Mouse (Mus musculus) spleen, postnatal 14 days (tissue): ENCODE results near the gene Cdkl3.

Experiments
- DNase-seq, 2 experiments: peaks; one replicate each; pipeline ENCODE4 v3.0.0; 2021 to 2022; ENCODE audit warnings: low spot score in 2 of 2

The Cdkl3 gene

DNA sequence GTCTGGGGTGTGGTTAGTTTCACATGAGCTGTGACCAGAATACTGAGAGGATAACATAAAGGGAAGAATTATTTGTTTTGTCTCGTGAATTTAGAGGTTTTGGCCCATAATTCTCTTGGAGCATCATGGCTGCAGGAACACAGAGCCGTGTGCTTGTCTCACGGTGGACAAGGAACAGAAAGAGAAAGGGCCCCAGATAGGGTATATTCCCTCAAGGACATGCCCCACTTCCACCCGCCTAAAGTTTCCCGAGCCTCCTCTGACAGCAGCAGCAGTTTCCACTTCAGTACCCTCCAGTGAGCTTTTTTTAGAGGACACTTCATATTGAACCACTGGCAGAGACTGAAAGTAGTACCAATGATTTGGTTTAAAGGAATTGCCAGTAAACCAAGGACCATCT lies 7.5 kb downstream of the Cdkl3 start:
- no peak for DNase-seq

DNA sequence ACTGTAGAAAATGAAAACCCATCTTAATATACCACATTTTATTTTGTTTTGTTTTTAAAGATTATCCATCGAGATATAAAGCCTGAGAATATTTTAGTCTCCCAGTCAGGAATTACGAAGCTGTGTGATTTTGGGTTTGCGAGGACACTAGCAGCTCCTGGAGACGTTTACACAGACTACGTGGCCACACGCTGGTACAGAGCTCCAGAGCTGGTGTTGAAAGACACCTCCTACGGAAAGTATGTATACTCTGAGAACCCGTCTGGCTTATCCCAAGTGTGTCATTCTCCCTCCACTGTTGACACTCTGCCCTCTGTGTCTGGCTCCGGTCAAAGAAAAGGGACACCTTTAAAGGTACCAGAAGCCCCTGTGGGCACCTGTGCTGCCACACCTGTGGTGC lies 14.2 kb downstream of the Cdkl3 start:
- no peak for DNase-seq

- no peak for DNase-seq
These were observed 28.3 kb downstream of the Cdkl3 start for GRCm38 (mm10) chr11:52032356-52032755.

DNA sequence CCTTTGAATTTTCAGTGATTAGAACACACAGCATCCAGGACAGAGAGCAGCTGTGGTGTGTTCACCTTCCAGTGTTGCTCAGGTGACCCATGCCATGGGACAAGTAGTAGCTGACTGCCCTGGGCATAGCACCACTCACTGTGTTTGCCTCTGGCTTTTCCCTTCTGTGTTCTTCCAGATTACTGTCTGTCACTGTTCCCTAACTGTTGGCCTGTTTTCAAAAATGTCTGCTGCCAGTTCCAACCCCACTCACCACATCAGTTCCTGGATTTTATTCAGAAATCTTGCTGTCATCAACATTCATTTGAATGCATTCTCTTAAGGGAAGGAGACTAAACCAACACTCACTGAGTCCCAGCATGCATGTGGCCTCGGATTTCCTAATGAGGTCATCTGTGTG lies 29.9 kb downstream of the Cdkl3 start:
- no peak for DNase-seq

DNA sequence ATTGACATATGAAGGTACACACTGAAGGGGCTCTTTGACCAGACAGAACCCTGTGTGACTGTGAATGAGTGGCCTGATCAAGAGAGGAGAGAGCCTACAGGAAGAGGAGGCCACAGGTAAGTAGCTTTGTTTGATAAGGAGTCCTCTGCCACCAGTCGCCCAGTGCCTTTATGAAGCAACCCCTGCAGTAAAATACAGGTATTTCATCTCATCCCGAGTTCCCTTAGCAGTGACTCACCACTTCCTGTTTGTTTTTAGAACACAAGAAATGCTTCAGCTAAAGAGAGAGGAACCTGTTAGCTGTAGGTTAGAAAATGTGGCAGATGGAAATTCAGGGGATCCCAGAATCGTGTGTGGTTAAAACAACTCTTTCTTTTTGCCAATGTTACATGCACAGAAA lies 31.9 kb downstream of the Cdkl3 start:
- DNase-seq, result no peak

GRCm38 (mm10) chr11:52037659-52038058 lies 33.6 kb downstream of the Cdkl3 start:
- no peak for DNase-seq

- DNase-seq, result no peak
These were observed 39.2 kb downstream of the Cdkl3 start for GRCm38 (mm10) chr11:52043224-52043623.

GRCm38 (mm10) chr11:52044156-52044555 lies 40.1 kb downstream of the Cdkl3 start:
- DNase-seq, result no peak

- DNase-seq, result no peak
These were observed 42.6 kb downstream of the Cdkl3 start for GRCm38 (mm10) chr11:52046446-52047165.

GRCm38 (mm10) chr11:52053371-52053770 lies 49.4 kb downstream of the Cdkl3 start:
- no peak for DNase-seq

- no peak for DNase-seq
These were observed 50.7 kb downstream of the Cdkl3 start for GRCm38 (mm10) chr11:52054728-52055127.

- no peak for DNase-seq
These were observed 52.2 kb downstream of the Cdkl3 start for GRCm38 (mm10) chr11:52056198-52056597.

GRCm38 (mm10) chr11:52059001-52059400 lies 55.0 kb downstream of the Cdkl3 start:
- DNase-seq, result no peak

GRCm38 (mm10) chr11:52060315-52060714 lies 56.3 kb downstream of the Cdkl3 start:
- DNase-seq, result no peak

DNA sequence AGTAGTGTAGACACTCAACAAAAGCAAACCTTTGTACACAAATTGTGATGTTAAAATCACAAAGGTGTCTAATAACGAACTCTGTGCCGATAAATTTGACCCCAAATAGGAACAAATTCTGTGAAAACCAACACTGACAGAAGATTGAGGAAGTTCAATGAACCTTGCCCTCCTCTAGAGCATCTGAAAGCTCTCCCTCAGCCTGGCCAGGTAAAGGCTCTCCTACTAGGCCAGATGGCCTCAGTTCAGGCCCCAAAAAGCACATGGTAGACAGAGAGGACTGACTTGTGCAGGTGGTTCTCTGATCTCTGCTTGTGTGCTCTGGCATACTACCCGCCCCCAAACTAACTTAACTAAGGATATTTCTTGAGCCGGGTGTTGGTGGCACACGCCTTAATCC lies 58.4 kb downstream of the Cdkl3 start:
- DNase-seq, result no peak

- no peak for DNase-seq
These were observed 60.4 kb downstream of the Cdkl3 start for GRCm38 (mm10) chr11:52064398-52064797.

DNA sequence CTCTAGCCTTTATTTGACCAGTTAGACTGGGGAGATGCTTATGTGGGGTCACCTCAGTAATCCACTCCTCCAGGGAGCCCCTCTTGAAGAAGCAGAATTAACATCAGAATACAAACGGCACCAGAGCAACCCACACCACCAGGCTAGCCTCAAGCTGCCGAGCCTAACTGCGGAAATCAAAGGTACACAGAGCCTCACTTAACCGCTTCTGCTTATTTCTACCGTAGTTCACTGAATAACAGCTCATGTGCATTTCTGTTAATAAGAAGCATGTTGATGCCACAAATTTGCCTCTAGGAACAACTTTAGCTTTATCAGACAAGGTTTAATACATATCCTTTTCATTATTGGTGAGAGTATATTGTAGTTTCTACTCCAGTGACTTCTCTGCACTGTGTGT lies 61.8 kb downstream of the Cdkl3 start:
- DNase-seq, result no peak

DNA sequence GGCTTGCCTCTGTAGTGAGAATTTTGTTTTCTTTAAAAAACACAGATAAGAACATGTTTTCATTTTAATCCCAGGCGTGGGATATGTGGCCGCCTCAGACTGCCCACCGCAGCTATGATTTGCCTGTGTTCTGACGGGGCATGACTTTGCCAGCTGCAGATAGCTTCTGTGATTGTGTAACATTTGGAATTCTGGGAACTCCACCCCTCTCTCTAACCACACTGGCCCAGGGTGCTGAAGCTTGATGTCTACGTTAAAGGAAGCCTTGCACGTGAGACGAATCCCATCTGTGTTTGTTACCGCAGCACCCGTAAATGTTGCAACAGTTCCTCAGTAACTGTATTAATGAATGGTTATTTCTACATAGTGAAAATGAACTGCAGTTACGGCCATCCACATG lies 67.7 kb downstream of the Cdkl3 start:
- no peak for DNase-seq

- DNase-seq, result no peak
These were observed 69.6 kb downstream of the Cdkl3 start for GRCm38 (mm10) chr11:52073528-52074170.

- DNase-seq, result no peak
These were observed 70.8 kb downstream of the Cdkl3 start for GRCm38 (mm10) chr11:52074626-52075470.

DNA sequence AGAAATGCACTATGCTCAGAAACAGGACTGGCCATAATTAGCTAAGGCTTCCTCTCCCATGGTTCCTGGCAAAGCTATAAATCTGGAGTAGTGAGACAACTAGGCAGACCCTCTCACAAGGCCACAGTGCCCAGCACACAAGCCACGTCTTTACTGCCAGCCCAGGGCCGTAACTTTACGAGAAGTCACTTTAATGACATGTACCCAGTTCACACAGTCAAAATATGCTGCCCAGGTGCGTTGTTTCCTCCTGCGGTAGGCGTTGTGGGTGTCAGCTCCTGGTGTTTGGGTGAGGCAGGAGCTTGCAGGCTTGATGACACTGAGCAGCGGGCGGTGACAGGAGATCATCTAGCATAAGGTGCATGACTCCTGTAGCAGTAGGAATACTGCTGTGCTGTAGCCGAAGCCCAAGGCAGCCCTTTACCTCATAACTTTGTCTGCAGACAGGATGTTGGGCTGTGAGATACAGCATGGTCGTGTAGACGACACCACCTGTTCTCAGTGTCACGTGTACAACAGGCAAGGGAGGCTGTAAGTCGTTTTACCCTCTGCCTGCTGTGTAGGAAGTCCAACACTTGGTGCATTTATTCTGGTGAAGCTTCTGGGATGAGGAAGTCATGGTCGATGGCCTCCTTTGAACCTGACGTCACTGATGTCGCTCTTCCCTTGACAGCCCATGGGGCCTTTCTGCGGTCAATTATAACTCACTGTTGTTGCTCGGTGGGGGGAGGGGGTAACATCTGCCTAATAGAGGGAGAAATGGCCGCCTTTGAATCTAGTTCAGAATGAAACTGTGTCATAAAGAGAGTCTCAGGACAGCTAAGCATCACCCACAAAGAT lies 72.0 kb downstream of the Cdkl3 start:
- DNase-seq, result no peak
